Mouse (Mus musculus) cerebellum, postnatal 36 days (tissue): ENCODE results near the gene Krt222.
"Not testable (repeated sequence)": the region's sequence is repeated elsewhere in the genome, so short reads cannot be mapped to it uniquely, and the experiment has no call there.

Experiments used
- DNase-seq, 2 experiments: peaks; one replicate each; pipeline ENCODE4 v3.0.0; 2021 to 2022; ENCODE audit warnings: mixed read lengths in 2 of 2

Krt222 gene

GRCm38 (mm10) chr11:99243820-99244374 is at the start of gene Krt222:
TSS of gene Krt222 (minus strand) at chr11:99244085.
- DNase-seq: peak; percentile 71 to 75

- DNase-seq: peak; percentile 77 to 81
These were observed 49.0 kb upstream of the Krt222 start for GRCm38 (mm10) chr11:99292846-99293245.

GRCm38 (mm10) chr11:99284833-99285312 is 41.0 kb upstream of the Krt222 start, which contains the start of gene Krt24:
TSS of gene Krt24 (minus strand) at chr11:99285262.
- peak in 1 of 2 experiments; percentile 4 for DNase-seq

GRCm38 (mm10) chr11:99284011-99284410 is 40.1 kb upstream of the Krt222 start:
- DNase-seq: peak; percentile 68 to 76

GRCm38 (mm10) chr11:99283334-99283733 is 39.4 kb upstream of the Krt222 start:
- no peak for DNase-seq

GRCm38 (mm10) chr11:99281116-99281515 is 37.2 kb upstream of the Krt222 start:
- DNase-seq: peak; percentile 48 to 52

GRCm38 (mm10) chr11:99279986-99280385 is 36.1 kb upstream of the Krt222 start:
- peak; percentile 40 to 56 for DNase-seq

- no peak for DNase-seq
These were observed 32.9 kb upstream of the Krt222 start for GRCm38 (mm10) chr11:99276786-99277185.

GRCm38 (mm10) chr11:99275624-99276023 is 31.7 kb upstream of the Krt222 start:
- no peak for DNase-seq

GRCm38 (mm10) chr11:99272721-99273120 is 28.8 kb upstream of the Krt222 start:
- no peak for DNase-seq

GRCm38 (mm10) chr11:99269192-99269591 is 25.3 kb upstream of the Krt222 start:
- no peak for DNase-seq

- DNase-seq: no peak
These were observed 21.9 kb upstream of the Krt222 start for GRCm38 (mm10) chr11:99265796-99266195.

GRCm38 (mm10) chr11:99265220-99265619 is 21.3 kb upstream of the Krt222 start:
- peak; percentile 78 for DNase-seq

- no peak for DNase-seq
These were observed 12.3 kb upstream of the Krt222 start for GRCm38 (mm10) chr11:99256213-99256612.

- no peak for DNase-seq
These were observed 11.4 kb upstream of the Krt222 start for GRCm38 (mm10) chr11:99255316-99255715.

- no peak for DNase-seq
These were observed 10.0 kb upstream of the Krt222 start for GRCm38 (mm10) chr11:99253893-99254292.

- DNase-seq: peak; percentile 33 to 50
These were observed 8.8 kb upstream of the Krt222 start for GRCm38 (mm10) chr11:99252671-99253070.

- no peak for DNase-seq
These were observed 6.8 kb upstream of the Krt222 start for GRCm38 (mm10) chr11:99250666-99251065.

- peak in 1 of 2 experiments; percentile 33 for DNase-seq
These were observed 6.4 kb upstream of the Krt222 start for GRCm38 (mm10) chr11:99250241-99250640.

GRCm38 (mm10) chr11:99249115-99249514 is 5.2 kb upstream of the Krt222 start:
- DNase-seq: peak; percentile 64 to 74

- no peak for DNase-seq
These were observed 4.0 kb upstream of the Krt222 start for GRCm38 (mm10) chr11:99247916-99248315.

GRCm38 (mm10) chr11:99244519-99244918 is 634 bp upstream of the Krt222 start:
- not testable (repeated sequence) for DNase-seq

- DNase-seq: no peak
These were observed 575 bp downstream of the Krt222 start for GRCm38 (mm10) chr11:99243200-99243819.

GRCm38 (mm10) chr11:99242056-99242455 is 1.8 kb downstream of the Krt222 start:
- DNase-seq: no peak
